10 mouse cellular contexts compared by ENCODE assay signal in genomic region chr1:133183141-133183925, GRCm38 (mm10). TPM values are rescaled to one million over a fixed set of nuclear protein-coding genes. Genes with fewer than 3 reads are reported as not detected.
DNase-seq lines count a peak whose midpoint lies in the region; ATAC-seq and TF ChIP-seq lines count a peak whose summit lies in the region.
"Had no signal": no experiment of that assay in that cellular context is flagged by ENCODE, and none has a peak within 500 bp of the region (broad histone marks: within the 10 kb centered on the region; RNA-seq: fewer than 3 reads in every experiment).

No protein-coding gene starts in this region.

- no peak overlapping the region for H3K27ac ChIP-seq in kidney, postnatal 0 days
- H3K27ac ChIP-seq in kidney, adult 2 months (ENCODE audit: insufficient read depth, low read depth, low read length) = no peak overlapping the region
- H3K27ac ChIP-seq in embryonic facial prominence, embryonic 13.5 days = no peak overlapping the region
- peak overlapping the region; percentile 94 for H3K27ac ChIP-seq in hindbrain, postnatal 0 days
- H3K27ac ChIP-seq in neural tube, embryonic 13.5 days (replicated peaks) = peak overlapping the region; percentile 99
- H3K27ac ChIP-seq: liver, embryonic 15.5 days had no signal

- H3K36me3 ChIP-seq in kidney, postnatal 0 days (ENCODE audit: insufficient read depth, low read length) = no peaks in the 10 kb centered on the region
- no peaks in the 10 kb centered on the region for H3K36me3 ChIP-seq in kidney, adult 2 months (ENCODE audit: control insufficient read depth, insufficient read depth, low read length)
- H3K36me3 ChIP-seq in embryonic facial prominence, embryonic 13.5 days = no peaks in the 10 kb centered on the region
- no peaks in the 10 kb centered on the region for H3K36me3 ChIP-seq in hindbrain, postnatal 0 days (ENCODE audit: insufficient read depth, low read length)
- no peaks in the 10 kb centered on the region for H3K36me3 ChIP-seq in neural tube, embryonic 13.5 days
- H3K36me3 ChIP-seq: G1E; liver, embryonic 15.5 days had no signal

- no peak for TF ChIP-seq POLR2A in kidney, adult 2 months (IDR thresholded peaks at IDR 0.05; ENCODE audit: low read depth, low read length)

- WGBS in kidney, postnatal 0 days = 36% methylated on average over 16 of the region's 16 CpGs
- WGBS in kidney, adult 2 months = 71% methylated on average over 16 of the region's 16 CpGs
- 25% methylated on average over 16 of the region's 16 CpGs for WGBS in embryonic facial prominence, embryonic 13.5 days
- 10% methylated on average over 16 of the region's 16 CpGs for WGBS in hindbrain, postnatal 0 days
- 10% methylated on average over 16 of the region's 16 CpGs for WGBS in neural tube, embryonic 13.5 days

- H3K9me3 ChIP-seq in kidney, postnatal 0 days (replicated peaks; ENCODE audit: low read length) = no peaks in the 10 kb centered on the region
- no peaks in the 10 kb centered on the region for H3K9me3 ChIP-seq in embryonic facial prominence, embryonic 13.5 days
- H3K9me3 ChIP-seq in hindbrain, postnatal 0 days (ENCODE audit: low read length) = no peaks in the 10 kb centered on the region
- no peaks in the 10 kb centered on the region for H3K9me3 ChIP-seq in neural tube, embryonic 13.5 days
- H3K9me3 ChIP-seq: G1E; liver, embryonic 15.5 days had no signal

- DNase-seq in kidney, postnatal 0 days (ENCODE audit: low spot score) = no peak
- DNase-seq in kidney, adult 2 months = no peak
- peak; percentile 36 for DNase-seq in hindbrain, postnatal 0 days (ENCODE audit: low spot score)
- DNase-seq in layer of hippocampus, postnatal 25 days (ENCODE audit: extremely low spot score in 1 of 2, low spot score in 1 of 2) = no peak
- DNase-seq in left cerebral cortex, postnatal 36 days (ENCODE audit: low spot score in 2 of 2) = no peak
- no peak for DNase-seq in kidney, postnatal 25 days

- H3K27me3 ChIP-seq in kidney, postnatal 0 days (ENCODE audit: insufficient read depth, low read length) = 0 out of 2 replicates have a peak, but pooled peaks cover 3% of the 10 kb centered on the region
- no peaks in the 10 kb centered on the region for H3K27me3 ChIP-seq in kidney, adult 2 months (replicated peaks; ENCODE audit: control insufficient read depth, insufficient read depth, low read length)
- peaks cover 39% of the 10 kb centered on the region for H3K27me3 ChIP-seq in embryonic facial prominence, embryonic 13.5 days
- H3K27me3 ChIP-seq in hindbrain, postnatal 0 days (ENCODE audit: insufficient read depth, low read length) = no peaks in the 10 kb centered on the region
- no peaks in the 10 kb centered on the region for H3K27me3 ChIP-seq in neural tube, embryonic 13.5 days

- peak overlapping the region; percentile 73; the same call in 1 of the 2 replicates for H3K4me2 ChIP-seq in kidney, postnatal 0 days (ENCODE audit: low read length)
- H3K4me2 ChIP-seq in embryonic facial prominence, embryonic 13.5 days = peak overlapping the region; percentile 91
- H3K4me2 ChIP-seq in hindbrain, postnatal 0 days (ENCODE audit: low read depth, low read length) = peak overlapping the region; percentile 79
- H3K4me2 ChIP-seq in neural tube, embryonic 13.5 days = peak overlapping the region; percentile 77

- H3K4me3 ChIP-seq in kidney, postnatal 0 days (replicated peaks; ENCODE audit: low read depth, low read length) = 0 out of 2 replicates have a peak overlapping the region, but pooled peaks have one; percentile 36
- no peak overlapping the region for H3K4me3 ChIP-seq in kidney, adult 2 months (ENCODE audit: insufficient read depth, low read depth, low read length)
- H3K4me3 ChIP-seq in embryonic facial prominence, embryonic 13.5 days = peak overlapping the region; percentile 49; the same call in 1 of the 2 replicates
- peak overlapping the region; percentile 60 for H3K4me3 ChIP-seq in hindbrain, postnatal 0 days (ENCODE audit: low read length)
- peak overlapping the region; percentile 55 for H3K4me3 ChIP-seq in neural tube, embryonic 13.5 days

- no peak for TF ChIP-seq CTCF in kidney, postnatal 0 days (IDR thresholded peaks at IDR 0.05; ENCODE audit: low read depth)
- no peak for TF ChIP-seq CTCF in kidney, adult 2 months (conservative IDR thresholded peaks at IDR 0.05; ENCODE audit: insufficient read depth, insufficient read length, low read depth, low read length)
- TF ChIP-seq CTCF in hindbrain, postnatal 0 days (IDR thresholded peaks at IDR 0.05; ENCODE audit: low read depth) = no peak

- no peak for ATAC-seq in kidney, postnatal 0 days (replicated peaks; ENCODE audit: low FRiP score, low read depth)
- no peak for ATAC-seq in embryonic facial prominence, embryonic 13.5 days (ENCODE audit: insufficient number of reproducible peaks, insufficient read depth, low FRiP score, low TSS enrichment, low read depth)
- ATAC-seq in hindbrain, postnatal 0 days = peak; percentile 5; the same call in 1 of the 2 replicates
- peak; percentile 20 for ATAC-seq in neural tube, embryonic 13.5 days (ENCODE audit: low read depth)

- intact Hi-C loops in left cerebral cortex, postnatal 36 days (cut with DNase I) = loop anchor here (5.0 kb wide), 1 partner anchor 44 kb away; no protein-coding TSS in a partner anchor

- H3K4me1 ChIP-seq in kidney, postnatal 0 days (replicated peaks; ENCODE audit: insufficient read depth, low read length) = peaks cover 12% of the 10 kb centered on the region; the same call in 1 of the 2 replicates
- H3K4me1 ChIP-seq in kidney, adult 2 months (ENCODE audit: control insufficient read depth, insufficient read depth, low read length) = no peaks in the 10 kb centered on the region
- H3K4me1 ChIP-seq in embryonic facial prominence, embryonic 13.5 days = peaks cover 32% of the 10 kb centered on the region
- H3K4me1 ChIP-seq in hindbrain, postnatal 0 days (ENCODE audit: insufficient read depth, low read length) = peaks cover 12% of the 10 kb centered on the region; the same call in 1 of the 2 replicates
- H3K4me1 ChIP-seq in neural tube, embryonic 13.5 days (replicated peaks) = peaks cover 76% of the 10 kb centered on the region

- H3K9ac ChIP-seq in kidney, postnatal 0 days (ENCODE audit: low read depth, low read length) = no peak overlapping the region
- peak overlapping the region; percentile 61; the same call in 1 of the 2 replicates for H3K9ac ChIP-seq in embryonic facial prominence, embryonic 13.5 days
- H3K9ac ChIP-seq in hindbrain, postnatal 0 days (replicated peaks; ENCODE audit: low read length) = peak overlapping the region; percentile 73
- peak overlapping the region; percentile 89 for H3K9ac ChIP-seq in neural tube, embryonic 13.5 days
- H3K9ac ChIP-seq: liver, embryonic 15.5 days had no signal

RNA-seq across cellular contexts. Expression of gene Plekha6, which starts 19.3 kb away (rescaled TPM):
- 8.1 and 8.8 TPM in 2 replicates for polyA plus RNA-seq in kidney, postnatal 0 days (2015; fragmentation: Nextera tagmentation; extraction: Ambion mirVana)
- 91.4 and 98.1 TPM in 2 replicates for polyA plus RNA-seq in kidney, adult 2 months (2012; rRNA removed)
- polyA plus RNA-seq in embryonic facial prominence, embryonic 13.5 days (2015; fragmentation: Nextera tagmentation; extraction: Ambion mirVana) = 4.0 and 5.0 TPM in 2 replicates
- 41.0 and 44.1 TPM in 2 replicates for total RNA-seq in hindbrain, postnatal 0 days (2014; rRNA removed)
- 9.7 TPM in 2 replicates for polyA plus RNA-seq in hindbrain, postnatal 0 days (2015; fragmentation: Nextera tagmentation; extraction: Ambion mirVana)
- polyA plus RNA-seq in neural tube, embryonic 13.5 days (2015; fragmentation: Nextera tagmentation; extraction: Ambion mirVana) = 25.8 and 27.4 TPM in 2 replicates
- 10 to 100 TPM; 34.4 to 52.1 TPM for total RNA-seq in layer of hippocampus, postnatal 25 days (2021)
- total RNA-seq in left cerebral cortex, postnatal 36 days (2021) = 10 to 100 TPM; 66.5 to 87.4 TPM

RNA-seq across cellular contexts. Expression of gene Ppp1r15b, which starts 52.4 kb away (rescaled TPM):
- polyA plus RNA-seq in kidney, postnatal 0 days (2015; fragmentation: Nextera tagmentation; extraction: Ambion mirVana) = 27.2 and 29.5 TPM in 2 replicates
- polyA plus RNA-seq in kidney, adult 2 months (2012; rRNA removed) = 22.2 and 23.9 TPM in 2 replicates
- polyA plus RNA-seq in embryonic facial prominence, embryonic 13.5 days (2015; fragmentation: Nextera tagmentation; extraction: Ambion mirVana) = 32.0 and 35.2 TPM in 2 replicates
- 37.4 and 46.9 TPM in 2 replicates for total RNA-seq in hindbrain, postnatal 0 days (2014; rRNA removed)
- polyA plus RNA-seq in hindbrain, postnatal 0 days (2015; fragmentation: Nextera tagmentation; extraction: Ambion mirVana) = 15.9 and 17.0 TPM in 2 replicates
- polyA plus RNA-seq in neural tube, embryonic 13.5 days (2015; fragmentation: Nextera tagmentation; extraction: Ambion mirVana) = 27.8 and 30.8 TPM in 2 replicates
- total RNA-seq in layer of hippocampus, postnatal 25 days (2021) = 10 to 100 TPM; 40.9 to 43.0 TPM
- 10 to 100 TPM; 41.7 to 42.4 TPM for total RNA-seq in left cerebral cortex, postnatal 36 days (2021)

Comparison
In these comparisons a context has a peak if more than half of its experiments do, and no peak if none do; other contexts are left out.
1. ATAC-seq: peak in hindbrain, postnatal 0 days (single experiment) and neural tube, embryonic 13.5 days (single experiment); none in kidney, postnatal 0 days (single experiment) and embryonic facial prominence, embryonic 13.5 days (single experiment).
2. H3K27ac ChIP-seq: peak in hindbrain, postnatal 0 days (single experiment) and neural tube, embryonic 13.5 days (single experiment); none in kidney, postnatal 0 days (single experiment), kidney, adult 2 months (single experiment) and embryonic facial prominence, embryonic 13.5 days (single experiment).
3. Peak in every context shown above with its lines, with median percentiles within 50 percentile points of each other: H3K4me2 ChIP-seq.